Mouse (Mus musculus) gonadal fat pad, adult 2 months (tissue): Measurements from ENCODE around the gene Zcchc4. TPM values are rescaled to one million over a fixed set of nuclear protein-coding genes. Genes with fewer than 3 reads are reported as not detected.

Experiments used
- DNase-seq: peaks from one replicate; pipeline ENCODE4 v3.0.0-alpha.2; 2012; ENCODE audit warnings: low read depth
- polyA plus RNA-seq: library from polyadenylated mRNA; depleted of rRNA; stranded (reverse); fragments of >200 nt; gene quantifications from 2 replicates; pipeline ENCODE4 v1.2.3, GENCODE M21; 2012

The Zcchc4 gene
- polyA plus RNA-seq, 1 experiment, result 5.8 TPM

DNA sequence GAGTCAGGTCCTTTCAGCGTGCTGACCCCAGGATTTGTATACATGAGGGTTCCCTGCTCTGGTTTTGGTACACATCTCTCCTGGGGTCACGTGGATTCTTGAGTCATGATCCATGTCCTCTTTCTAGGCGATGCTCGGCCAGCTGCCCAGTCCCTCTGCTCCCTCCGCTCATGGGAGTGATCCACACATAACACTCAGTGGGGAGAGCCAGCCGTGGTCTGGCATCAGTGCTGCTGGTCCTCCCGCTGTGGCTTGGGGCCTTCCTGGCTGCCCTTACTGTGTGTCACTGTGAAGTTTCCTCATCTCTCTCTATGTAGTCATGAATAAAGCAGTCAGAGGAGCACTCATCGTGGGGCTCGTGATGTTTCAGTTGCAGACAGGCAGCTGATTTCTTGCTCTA lies 18.9 kb downstream of the Zcchc4 start:
- DNase-seq, result no peak

DNA sequence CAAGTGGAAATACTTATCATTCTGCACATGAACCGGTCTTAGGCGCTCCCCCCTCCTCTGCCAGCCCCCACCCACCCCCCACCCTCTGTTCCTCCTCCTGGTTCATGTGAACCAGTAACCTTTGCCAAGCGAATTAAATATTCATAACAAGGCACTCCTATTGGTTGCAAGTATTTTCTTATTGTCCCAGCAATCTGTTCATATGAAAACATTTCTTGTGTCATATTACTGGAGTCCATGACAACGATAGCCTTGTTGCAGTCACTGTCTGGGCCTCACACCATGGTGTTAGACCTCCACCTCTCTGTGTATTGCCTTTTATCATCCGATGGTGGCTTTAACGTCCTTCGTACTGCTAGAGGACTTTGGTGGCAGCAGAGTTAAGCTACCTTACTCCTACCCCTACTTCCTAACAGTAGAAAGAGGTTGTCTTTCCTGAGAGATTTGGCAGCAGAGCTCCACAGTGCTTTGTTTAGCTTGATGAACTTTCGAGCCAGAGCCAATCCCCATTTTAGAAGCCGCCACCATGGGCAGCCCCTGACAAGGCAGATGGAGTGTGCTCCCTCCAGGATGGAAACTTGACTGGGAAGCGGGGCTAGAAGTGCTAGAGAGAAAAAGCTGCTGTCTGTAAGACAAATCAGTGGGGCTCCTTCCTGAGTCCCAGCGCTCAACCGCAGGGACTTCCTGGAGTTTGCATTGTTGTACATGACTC lies 24.2 kb downstream of the Zcchc4 start:
- no peak for DNase-seq

DNA sequence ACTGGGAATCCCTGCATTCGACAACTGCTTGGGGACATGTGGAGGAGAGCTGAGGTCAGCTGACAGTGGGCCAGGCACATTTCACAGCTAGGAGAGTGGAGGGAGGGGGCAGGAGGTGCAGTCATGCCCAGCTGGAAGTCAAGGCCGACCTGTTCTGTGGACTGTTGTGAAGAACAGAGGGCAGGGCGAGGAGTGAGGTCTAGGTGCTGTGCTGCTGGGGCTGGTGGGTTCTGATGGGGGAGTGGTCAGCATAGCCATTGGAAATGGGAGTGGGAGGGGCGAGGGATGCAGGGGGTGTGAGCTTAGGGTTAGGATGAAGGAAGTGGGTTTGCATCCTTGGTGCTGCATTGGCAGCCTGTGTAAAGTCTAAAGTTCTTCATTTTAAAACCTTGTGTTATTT lies 30.6 kb downstream of the Zcchc4 start:
- no peak for DNase-seq

DNA sequence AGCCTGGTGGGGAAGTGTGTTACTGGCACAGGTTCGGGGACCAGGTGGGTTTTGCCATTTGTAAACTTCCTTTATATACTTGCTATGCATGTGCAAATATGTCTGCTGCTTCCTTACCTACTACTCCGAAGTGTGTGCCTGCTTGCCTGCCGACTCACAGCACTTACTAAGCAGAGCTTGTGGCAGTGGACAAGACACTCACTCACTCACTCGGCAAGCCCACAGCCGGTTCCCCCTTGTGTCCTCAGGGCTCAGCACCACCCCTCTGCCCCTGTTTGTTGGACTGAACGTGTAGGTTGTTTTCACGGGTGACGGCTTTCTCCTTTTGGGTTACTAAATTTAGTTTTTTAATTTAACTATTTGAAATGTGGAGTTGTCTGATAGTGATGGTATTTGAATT lies 31.1 kb downstream of the Zcchc4 start:
- DNase-seq, result no peak

DNA sequence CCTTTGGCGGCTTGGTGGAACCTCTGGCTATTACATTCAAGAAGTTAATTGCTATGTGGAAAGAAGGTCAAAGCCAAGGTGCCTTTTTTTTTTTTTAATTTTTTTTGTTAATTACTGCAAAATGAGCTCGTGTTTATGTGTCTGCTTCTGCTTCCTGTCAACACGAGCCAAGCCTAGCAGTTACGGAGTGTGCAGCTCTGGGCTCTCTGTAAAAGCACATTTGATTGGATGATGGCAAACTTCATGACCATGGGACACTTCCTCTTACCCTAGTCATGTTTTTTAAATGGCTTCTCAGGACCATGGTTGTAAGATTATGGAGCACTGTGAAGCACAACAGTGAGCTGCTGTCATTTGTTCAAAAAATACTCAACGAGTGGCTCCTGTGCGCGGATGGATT lies 31.8 kb downstream of the Zcchc4 start:
- no peak for DNase-seq

DNA sequence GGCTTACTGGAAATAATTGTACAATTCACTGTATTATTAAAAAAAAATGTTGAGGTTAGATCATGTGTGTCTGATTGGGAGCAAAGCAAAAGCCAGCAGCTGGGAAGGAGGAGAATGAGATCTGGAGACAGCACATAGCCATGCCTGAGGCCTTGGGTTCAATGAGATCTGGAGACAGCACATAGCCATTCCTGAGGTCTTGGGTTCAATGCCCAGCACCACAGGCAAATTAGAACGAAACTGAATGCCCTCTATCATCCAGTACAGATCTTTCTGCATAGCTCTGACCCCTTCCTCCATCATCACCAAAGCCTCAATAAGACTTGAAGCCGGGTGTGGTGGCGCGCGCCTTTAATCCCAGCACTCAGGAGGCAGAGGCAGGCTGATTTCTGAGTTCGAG lies 35.2 kb downstream of the Zcchc4 start:
- DNase-seq, result no peak

DNA sequence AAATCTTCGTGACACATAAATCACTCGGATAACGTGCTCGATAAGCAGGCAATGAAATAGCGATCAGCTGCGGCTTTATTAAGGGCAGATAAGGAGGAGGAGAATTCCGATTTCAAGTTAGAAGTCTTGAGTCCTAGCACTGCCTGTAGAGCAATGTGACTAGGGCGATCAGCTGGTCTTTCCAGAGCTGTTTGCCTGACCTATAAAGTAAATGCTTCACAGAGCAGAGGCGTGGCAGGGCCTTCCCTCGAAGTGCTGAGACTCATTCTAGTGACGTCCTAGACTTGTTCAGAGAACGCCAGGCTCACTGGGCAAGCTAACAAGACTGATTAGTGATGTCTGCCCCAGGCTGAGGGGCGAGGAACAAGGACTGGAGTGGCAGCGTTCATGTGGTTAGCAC lies 35.8 kb downstream of the Zcchc4 start:
- no peak for DNase-seq

DNA sequence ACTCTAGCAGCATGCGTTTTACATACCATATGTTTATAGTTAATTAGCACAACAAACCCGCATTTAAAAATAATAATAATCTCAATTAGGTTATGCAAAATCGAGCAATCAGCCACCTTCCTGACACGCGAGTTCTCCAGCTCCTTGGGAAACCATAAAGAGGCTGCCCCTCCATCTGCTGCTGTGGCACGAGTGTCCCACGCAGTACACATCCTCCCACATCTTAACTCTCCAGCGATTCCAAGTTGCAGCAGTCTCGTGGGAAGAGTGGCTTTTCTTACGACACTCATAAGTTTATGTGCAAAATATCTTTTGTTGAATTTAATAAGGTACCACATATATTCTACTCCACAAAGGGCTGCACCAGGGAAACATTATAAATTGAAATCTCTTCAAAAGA lies 37.2 kb downstream of the Zcchc4 start:
- no peak for DNase-seq

DNA sequence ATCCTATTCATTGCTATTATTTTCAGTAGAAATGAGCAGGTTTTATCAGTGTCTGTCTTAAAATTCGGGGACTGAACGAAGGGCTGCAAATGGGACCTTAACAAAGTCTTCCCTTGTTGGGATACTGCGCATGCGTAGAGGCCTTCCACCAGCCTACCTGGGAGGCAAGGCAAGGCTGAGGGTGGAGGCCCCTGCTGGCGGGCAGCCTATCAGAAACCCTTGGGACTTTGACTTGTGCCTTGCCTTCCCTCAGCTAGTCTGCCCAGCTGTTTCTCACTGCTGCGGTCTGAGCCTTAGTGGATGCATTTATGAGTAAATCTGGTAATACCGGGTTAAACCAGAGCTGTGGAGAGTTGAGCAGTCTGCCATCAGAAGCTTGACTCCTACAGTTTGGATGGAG lies 38.1 kb downstream of the Zcchc4 start:
- DNase-seq, result no peak

DNA sequence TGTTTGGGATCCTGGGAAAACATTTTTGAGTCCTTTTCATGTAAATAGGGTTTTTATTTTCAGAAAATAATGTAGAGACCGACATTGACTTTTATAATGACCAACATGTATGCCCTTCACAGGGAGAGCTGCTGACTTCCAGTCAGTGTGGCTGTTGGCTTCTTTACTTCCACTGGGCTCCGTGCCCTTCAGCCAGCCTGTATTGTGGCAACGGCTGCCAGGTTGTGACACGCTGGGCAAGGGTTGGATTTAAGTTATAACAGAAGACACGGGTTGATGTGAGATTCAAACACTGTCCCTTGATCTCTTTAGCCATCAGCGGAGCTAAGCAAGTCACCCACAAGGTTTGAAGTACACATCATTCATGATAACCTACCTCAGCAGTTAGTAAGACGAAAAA lies 43.5 kb downstream of the Zcchc4 start:
- DNase-seq, result no peak

DNA sequence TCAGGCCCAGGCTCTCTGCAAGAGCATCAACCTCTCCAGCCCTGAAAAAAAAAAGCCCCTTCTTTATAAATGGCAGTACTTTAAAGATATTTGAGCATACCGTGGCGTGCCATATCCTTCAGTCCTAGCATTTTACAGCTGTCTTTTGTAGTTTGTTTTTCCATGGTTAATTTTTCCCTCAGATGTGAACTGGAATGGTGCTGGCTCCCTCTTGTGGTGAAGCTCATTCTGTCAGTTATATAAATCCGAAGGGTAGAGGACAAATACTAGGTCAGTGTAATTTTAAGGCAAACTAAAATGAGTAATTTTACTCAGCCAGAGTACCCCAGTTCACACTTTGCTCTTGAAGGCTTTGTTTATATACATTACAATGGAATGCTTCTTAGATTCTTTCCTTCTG lies 46.5 kb downstream of the Zcchc4 start:
- DNase-seq, result no peak

DNA sequence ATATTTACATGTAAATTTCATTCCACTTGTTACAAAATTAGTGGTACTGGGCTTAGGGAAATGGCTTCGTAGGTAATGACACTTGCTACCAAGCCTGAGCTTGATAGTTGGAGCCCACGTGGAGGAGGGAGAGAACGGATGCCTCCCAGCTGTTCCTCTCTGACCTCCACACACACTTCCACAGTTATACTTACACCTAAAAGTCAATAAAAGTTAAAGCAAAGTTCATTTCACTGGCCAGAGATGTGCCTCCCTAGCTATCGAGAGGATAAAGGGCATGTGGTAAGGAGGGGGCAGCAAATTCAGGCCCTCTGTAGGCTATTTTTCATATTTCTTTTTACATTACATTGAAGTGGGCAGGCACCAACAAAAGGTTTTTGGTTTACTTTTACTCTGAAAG lies 52.7 kb downstream of the Zcchc4 start:
- DNase-seq, result no peak

DNA sequence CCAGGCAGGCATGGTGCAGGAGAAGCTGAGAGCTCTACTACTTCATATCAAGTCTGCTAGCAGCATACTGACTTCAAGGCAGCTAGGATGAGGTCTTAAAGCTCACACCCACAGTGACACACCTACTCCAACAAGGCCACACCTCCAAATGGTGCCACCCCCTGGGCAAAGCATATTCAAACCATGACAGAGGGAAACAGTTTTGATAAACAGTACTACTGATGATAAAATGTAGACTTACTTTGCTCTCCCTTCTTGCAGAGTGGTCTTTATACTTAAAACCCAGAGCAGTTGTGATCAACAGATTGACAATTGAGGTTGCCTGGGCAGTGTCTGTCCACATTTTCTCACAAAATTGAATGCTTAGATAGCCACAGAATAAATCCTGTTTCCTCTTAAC lies 57.8 kb downstream of the Zcchc4 start:
- DNase-seq, result no peak

DNA sequence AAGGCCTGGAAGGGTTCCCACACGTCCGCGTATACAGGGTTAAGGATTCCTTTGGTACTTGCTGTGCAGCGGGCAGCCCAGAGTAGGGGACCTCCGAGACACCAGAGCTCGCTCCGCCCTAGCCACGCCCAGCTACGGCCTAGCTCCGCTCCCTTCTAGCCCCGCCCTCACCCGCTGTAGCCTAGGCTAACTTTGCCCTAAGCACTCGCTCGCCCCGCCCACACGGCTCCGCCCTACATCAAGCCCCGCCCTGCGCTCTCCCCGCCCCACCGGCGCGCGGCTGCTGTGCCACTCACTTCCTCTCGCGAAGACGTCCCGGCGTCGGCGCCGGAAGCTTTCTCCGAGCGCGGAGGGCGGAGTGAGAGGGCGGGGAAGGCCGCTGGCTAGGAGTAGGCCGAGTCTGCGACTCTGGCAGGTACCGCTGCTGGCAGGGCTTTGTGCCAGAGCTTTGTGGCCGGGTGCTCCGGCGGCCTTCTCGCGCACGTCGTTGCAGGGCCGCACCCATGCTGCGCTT lies 58.6 kb downstream of the Zcchc4 start, which contains the start of gene Anapc4:
TSS of gene Anapc4 (plus strand) at position 252 of the 514 bp plus-strand sequence.
- DNase-seq, result peak; percentile 47

DNA sequence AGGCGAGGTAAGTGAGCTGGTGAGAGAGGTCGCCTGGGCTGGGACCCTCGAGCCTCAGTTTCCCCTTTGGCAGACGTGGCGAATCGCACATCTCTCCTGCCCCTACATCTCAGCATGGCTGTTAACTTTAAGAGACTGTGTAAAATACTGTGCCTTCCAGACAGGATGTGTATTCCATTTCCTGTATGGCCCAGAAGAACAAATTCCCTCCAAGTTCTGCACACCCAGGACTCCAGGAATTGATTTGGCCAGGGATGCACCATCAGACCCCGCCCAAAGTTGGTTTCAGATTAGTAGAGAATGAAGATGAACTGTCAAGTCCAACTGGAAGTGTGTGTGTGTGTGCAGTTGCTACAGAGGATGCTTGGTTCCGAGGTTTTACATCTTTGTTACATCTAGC lies 59.2 kb downstream of the Zcchc4 start:
- no peak for DNase-seq

DNA sequence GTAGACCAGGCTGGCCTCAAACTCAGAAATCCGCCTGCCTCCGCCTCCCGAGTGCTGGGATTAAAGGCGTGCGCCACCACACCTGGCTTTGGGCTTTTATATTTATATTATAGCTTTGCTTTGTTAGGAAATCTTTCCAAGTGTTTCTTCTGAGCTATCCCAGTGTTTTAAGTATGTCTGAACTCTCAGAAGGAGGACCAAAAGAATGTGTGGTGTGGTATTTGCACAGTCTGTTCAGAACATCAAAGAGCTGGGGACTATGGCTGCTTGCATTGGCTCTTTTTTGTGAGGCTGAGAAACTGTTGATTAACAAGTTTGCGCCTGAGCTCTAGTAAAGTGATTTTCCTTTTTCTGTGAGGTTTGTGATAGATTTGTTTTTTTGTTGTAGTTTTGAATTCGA lies 69.1 kb downstream of the Zcchc4 start:
- DNase-seq, result no peak

DNA sequence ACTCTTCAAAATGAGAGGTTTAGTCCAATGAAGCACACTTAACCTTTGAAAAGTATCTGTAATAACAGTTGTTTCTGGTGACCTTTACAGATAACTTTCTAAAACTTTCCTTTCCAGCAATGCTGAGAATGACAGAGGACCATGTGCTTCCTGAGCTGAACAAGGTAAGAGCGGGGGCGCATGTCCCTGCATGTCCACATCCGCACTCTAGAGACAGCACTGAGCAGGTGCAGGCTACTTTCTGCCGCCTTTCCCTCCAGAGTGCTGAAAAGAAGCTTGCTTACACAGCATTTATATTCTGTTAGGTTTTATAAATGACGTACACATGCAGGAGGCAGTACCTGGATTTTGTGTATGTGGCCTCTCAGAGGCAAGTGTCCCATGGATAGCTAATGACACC lies 80.5 kb downstream of the Zcchc4 start:
- no peak for DNase-seq

DNA sequence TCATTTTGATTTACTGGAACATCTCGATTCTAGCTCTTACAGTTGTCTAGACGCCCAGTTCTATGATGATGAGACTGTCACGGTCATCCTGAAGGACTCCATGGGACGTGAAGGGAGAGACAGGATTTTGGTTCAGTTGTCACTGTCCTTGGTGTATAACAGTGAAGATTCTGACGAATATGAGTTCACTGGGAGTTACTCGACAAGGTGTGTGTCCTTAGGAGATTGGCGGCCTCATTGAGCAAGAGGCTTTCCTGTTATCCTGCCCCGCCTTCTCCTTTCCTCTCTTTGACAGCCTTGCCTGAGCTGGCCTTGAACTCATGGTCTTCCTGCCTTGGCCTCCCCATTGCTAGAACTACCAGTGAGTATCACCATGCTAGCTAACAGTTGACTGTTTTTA lies 89.2 kb downstream of the Zcchc4 start:
- DNase-seq, result no peak

DNA sequence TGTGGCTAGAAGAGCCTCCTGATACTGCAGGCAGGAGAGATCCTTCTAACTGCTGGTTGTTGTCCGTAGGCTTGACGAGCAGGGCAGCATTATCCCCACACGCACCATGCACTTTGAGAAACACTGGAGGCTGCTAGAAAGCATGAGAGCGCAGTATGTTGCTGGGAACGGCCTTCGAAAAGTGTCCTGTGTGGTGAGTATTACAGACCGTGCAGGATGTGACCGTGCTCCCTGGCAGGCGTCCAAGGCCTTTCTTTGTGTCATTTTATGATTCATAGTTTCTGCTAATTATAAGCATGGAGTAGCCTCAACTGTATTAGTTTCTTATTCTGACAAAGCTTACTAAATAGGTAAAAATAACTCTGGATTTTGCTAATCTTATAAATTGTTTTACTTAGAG lies 90.6 kb downstream of the Zcchc4 start:
- no peak for DNase-seq

DNA sequence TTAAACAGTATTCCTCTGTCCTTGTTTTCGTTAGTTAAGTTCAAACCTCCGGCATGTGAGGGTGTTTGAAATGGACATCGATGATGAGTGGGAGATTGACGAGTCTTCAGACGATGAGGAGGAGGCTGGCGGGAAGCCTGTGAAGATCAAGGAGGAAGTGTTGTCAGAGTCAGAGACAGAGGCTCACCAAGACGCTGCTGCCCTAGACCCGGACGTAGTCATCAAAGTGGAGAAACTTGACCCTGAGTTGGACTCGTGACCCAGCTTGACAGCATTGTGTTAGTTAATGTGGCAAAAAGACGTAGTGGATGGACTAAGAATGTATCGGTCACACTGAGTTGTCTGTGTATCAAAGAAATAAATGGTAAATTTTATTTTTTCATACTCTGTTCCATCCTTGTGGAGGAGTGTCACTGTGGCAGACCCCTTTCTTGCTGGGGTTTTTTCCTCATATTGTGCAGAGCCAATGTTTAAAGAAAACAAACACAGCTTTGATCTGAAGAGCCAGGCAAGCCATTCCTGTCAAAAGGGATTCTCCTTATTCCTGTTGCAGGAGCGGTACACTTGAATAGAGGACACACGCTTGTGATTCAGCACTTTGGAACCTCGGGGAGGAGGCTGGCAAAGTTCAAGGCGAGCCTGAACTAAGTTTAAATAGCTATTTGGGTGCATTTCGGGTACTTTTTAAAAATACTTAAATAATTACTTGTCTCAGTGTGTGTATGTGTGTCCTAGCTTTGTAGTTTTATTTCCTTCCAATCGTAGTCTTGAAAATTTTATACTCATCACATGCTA lies 91.3 kb downstream of the Zcchc4 start:
- DNase-seq, result no peak

DNA sequence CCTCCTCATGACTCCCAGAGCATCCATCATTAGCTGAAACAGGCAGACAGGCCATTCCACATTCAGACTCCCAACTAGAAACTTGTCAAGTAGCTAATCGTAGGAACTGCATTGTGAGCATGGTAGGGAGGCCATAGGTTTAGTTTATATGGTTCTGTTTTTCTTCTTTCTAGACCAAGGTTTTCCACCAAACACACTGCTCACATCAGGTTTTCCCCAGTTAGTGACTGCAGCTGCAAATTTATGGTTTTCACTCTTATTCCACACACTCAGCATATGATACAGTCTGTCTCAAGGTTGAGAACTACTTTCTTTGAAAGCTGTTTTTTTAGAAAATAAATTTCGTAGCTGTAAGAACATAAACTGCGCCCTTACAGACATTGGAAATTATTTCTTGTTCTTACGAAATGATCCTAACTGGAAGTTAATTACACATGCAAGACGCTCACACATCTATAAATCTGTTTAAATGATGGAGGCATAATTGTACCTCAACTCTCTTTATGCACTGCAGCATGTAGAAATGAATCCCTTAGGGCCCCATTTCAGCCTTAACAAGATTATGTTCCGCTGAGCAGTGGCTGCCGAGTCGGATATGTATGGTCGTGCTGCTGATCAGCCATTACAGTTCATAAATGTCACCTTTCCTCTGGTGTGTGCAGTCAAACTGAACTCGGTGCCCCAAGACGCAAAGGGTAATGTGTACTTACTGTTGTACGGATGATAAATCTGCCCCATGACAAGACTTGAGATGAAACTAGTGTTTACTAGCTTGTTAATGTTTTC lies 93.9 kb downstream of the Zcchc4 start:
- no peak for DNase-seq

DNA sequence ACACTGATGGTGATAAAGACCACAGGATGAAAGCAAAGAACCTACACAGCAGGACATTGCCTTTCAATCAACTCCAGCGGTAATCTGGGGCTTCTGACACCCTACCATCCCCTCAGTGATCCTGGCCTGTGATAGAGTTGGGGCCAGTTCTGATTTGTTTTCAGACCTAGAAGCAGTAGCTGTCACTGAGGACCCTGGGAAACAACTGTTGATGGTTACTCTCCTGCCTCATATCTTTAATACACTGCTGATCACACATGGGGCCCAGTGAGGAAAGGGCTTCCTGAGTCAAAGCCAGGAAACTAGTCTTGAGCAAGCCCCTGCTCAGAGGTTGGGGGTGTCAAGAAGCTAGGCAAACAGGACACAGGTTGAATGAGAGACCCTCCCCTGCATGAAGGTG lies 96.3 kb downstream of the Zcchc4 start:
- no peak for DNase-seq

DNA sequence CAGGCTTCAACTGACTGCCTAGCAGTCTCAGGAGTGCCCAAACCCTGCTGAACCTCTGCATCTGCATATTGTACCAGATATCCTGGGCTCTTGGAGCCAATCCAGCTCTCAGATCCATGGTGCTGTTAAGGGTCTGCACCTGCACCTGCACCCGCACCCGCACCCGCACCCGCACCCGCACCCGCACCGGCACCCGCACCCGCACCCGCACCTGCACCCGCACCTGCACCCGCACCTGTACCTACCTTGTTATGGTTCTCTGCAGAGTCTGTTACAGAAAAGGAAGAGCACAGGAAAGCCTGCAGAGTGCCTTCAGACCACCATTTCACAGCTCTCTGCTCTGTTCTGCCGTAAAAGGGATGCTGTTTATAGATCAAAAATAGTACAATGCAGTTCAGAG lies 96.8 kb downstream of the Zcchc4 start:
- no peak for DNase-seq
